Mouse (Mus musculus): ENCODE data around the gene Adgre5. TPM values are rescaled to one million over a fixed set of nuclear protein-coding genes. Genes with fewer than 3 reads are reported as not detected.
A peak's percentile ranks its signal among the peaks of the same experiment; 100 is the strongest.

Gene Adgre5
- polyA plus RNA-seq, 1 experiment from 2014 or later = 39.5 TPM

DNA sequence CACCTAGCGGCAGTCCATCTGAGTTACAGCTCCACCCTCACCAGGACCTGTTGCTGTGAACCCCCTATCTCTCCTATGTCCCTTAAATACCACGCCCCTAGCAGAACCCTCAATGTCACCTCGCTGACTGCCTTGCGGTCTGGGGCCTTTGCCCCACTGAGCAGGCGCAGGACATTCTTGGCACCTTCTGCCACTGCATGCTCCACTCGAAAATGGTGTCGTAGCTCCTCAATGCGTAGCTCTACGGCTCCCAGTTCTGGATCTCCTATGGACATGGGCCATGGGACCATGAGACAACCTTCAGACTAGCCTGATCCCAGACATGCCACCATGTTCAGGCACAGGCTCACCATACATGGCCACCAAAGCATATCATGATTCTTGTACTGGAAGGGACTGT, 56.6 kb downstream of the Adgre5 start:
- ATAC-seq = no peak
- no peak overlapping the region for H3K27ac ChIP-seq (ENCODE audit: low read length)
- 92% methylated on average over 9 of the region's 9 CpGs for WGBS
- H3K4me1 ChIP-seq (ENCODE audit: control insufficient read depth, insufficient read depth, low read length) = 0 out of 2 replicates have a peak, but pooled peaks cover 7% of the 10 kb centered on the region
- H3K9me3 ChIP-seq (ENCODE audit: control insufficient read depth, low read length) = no peaks in the 10 kb centered on the region
- H3K36me3 ChIP-seq (ENCODE audit: control insufficient read depth, insufficient read depth, low read length) = peaks cover 22% of the 10 kb centered on the region
- no peak overlapping the region for H3K4me3 ChIP-seq (ENCODE audit: low read length)
- no peak overlapping the region for H3K9ac ChIP-seq (ENCODE audit: low read depth, low read length)
- no peaks in the 10 kb centered on the region for H3K27me3 ChIP-seq (replicated peaks; ENCODE audit: control insufficient read depth, insufficient read depth, low read length)
- no peak overlapping the region for H3K4me2 ChIP-seq (ENCODE audit: low read depth, low read length)

DNA sequence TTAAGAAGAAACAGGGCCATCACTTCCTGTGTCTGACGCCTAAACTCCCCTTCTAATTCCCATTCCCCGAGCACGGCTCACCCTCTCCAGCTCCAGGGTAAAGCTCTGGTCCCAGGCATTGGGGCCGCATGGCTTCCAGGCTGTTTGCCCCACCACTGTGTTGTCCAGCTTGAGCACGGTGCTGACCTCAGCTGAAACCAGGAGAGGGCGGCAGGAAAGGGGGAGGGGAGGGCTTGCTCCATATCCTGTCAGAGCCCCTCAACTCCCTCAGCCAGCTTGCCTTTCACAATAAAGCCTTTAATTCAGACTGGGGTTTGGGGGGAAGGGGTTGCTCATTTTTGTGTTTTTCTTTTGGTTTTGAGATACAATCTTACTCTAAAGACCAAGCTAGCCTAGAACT, 60.0 kb downstream of the Adgre5 start:
- no peak for ATAC-seq
- H3K9ac ChIP-seq (ENCODE audit: low read depth, low read length) = no peak overlapping the region
- 0 out of 2 replicates have a peak, but pooled peaks cover 7% of the 10 kb centered on the region for H3K4me1 ChIP-seq (ENCODE audit: control insufficient read depth, insufficient read depth, low read length)
- H3K27ac ChIP-seq (ENCODE audit: low read length) = peak overlapping the region; percentile 40
- H3K36me3 ChIP-seq (ENCODE audit: control insufficient read depth, insufficient read depth, low read length) = peaks cover 33% of the 10 kb centered on the region
- H3K4me3 ChIP-seq (ENCODE audit: low read length) = no peak overlapping the region
- no peaks in the 10 kb centered on the region for H3K9me3 ChIP-seq (ENCODE audit: control insufficient read depth, low read length)
- 21% methylated on average over 6 of the region's 6 CpGs for WGBS
- H3K27me3 ChIP-seq (replicated peaks; ENCODE audit: control insufficient read depth, insufficient read depth, low read length) = no peaks in the 10 kb centered on the region
- H3K4me2 ChIP-seq (ENCODE audit: low read depth, low read length) = no peak overlapping the region

DNA sequence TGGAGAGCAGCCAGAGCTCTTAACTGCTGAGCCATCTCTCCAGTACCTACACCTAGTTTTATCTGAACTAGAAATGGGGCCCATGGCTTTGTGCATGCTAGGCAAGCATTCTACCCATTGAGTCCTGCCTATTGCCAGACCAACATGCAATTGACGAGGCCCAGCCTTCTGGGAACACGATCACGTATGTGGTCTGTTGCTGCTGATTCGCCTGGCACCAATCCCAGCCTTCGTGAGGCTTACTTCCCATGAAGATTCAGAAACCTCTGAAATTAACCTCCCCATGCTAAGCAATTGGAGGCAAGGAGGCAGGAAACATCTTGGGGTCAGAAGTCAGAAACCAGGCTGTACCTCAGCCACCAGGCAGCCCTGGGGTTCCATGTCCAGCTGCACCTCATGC, 60.5 kb downstream of the Adgre5 start:
- H3K9ac ChIP-seq (ENCODE audit: low read depth, low read length) = no peak overlapping the region
- H3K4me2 ChIP-seq (ENCODE audit: low read depth, low read length) = no peak overlapping the region
- H3K4me1 ChIP-seq (ENCODE audit: control insufficient read depth, insufficient read depth, low read length) = 0 out of 2 replicates have a peak, but pooled peaks cover 7% of the 10 kb centered on the region
- 78% methylated on average over 5 of the region's 5 CpGs for WGBS
- H3K9me3 ChIP-seq (ENCODE audit: control insufficient read depth, low read length) = no peaks in the 10 kb centered on the region
- H3K36me3 ChIP-seq (ENCODE audit: control insufficient read depth, insufficient read depth, low read length) = peaks cover 33% of the 10 kb centered on the region
- no peak for ATAC-seq
- peak overlapping the region; percentile 40 for H3K27ac ChIP-seq (ENCODE audit: low read length)
- H3K27me3 ChIP-seq (replicated peaks; ENCODE audit: control insufficient read depth, insufficient read depth, low read length) = no peaks in the 10 kb centered on the region
- no peak overlapping the region for H3K4me3 ChIP-seq (ENCODE audit: low read length)

DNA sequence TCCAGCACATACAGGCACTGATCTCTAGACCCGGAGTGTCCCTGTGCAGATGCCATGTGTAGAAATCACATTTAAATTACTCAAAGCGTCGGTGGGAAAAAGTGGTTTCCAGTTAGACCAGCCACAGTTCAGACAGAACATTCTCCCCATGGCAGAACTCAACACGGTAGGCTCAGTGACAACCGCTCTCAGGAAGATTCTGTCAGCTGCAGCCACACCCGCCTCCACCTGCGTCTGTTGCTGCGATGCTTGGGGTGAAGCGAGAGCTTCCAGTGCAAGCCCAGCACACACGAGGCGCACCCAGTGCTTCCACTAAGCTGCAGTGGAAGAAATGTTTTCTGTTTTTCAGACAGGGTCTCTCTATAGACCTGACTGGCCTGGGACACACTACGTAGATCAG, 61.3 kb downstream of the Adgre5 start:
- H3K9me3 ChIP-seq (ENCODE audit: control insufficient read depth, low read length) = no peaks in the 10 kb centered on the region
- no peak overlapping the region for H3K27ac ChIP-seq (ENCODE audit: low read length)
- no peaks in the 10 kb centered on the region for H3K27me3 ChIP-seq (replicated peaks; ENCODE audit: control insufficient read depth, insufficient read depth, low read length)
- no peak for ATAC-seq
- H3K9ac ChIP-seq (ENCODE audit: low read depth, low read length) = no peak overlapping the region
- H3K4me2 ChIP-seq (ENCODE audit: low read depth, low read length) = no peak overlapping the region
- WGBS = 93% methylated on average over 12 of the region's 12 CpGs
- H3K4me1 ChIP-seq (ENCODE audit: control insufficient read depth, insufficient read depth, low read length) = 0 out of 2 replicates have a peak, but pooled peaks cover 7% of the 10 kb centered on the region
- no peak overlapping the region for H3K4me3 ChIP-seq (ENCODE audit: low read length)
- peaks cover 33% of the 10 kb centered on the region for H3K36me3 ChIP-seq (ENCODE audit: control insufficient read depth, insufficient read depth, low read length)

- WGBS = 93% methylated on average over 5 of the region's 5 CpGs
- H3K4me2 ChIP-seq (ENCODE audit: low read depth, low read length) = no peak overlapping the region
- H3K27ac ChIP-seq (ENCODE audit: low read length) = no peak overlapping the region
- no peaks in the 10 kb centered on the region for H3K9me3 ChIP-seq (ENCODE audit: control insufficient read depth, low read length)
- ATAC-seq = no peak
- peaks cover 24% of the 10 kb centered on the region for H3K36me3 ChIP-seq (ENCODE audit: control insufficient read depth, insufficient read depth, low read length)
- no peak overlapping the region for H3K9ac ChIP-seq (ENCODE audit: low read depth, low read length)
- H3K27me3 ChIP-seq (replicated peaks; ENCODE audit: control insufficient read depth, insufficient read depth, low read length) = no peaks in the 10 kb centered on the region
- no peak overlapping the region for H3K4me3 ChIP-seq (ENCODE audit: low read length)
- no peaks in the 10 kb centered on the region for H3K4me1 ChIP-seq (ENCODE audit: control insufficient read depth, insufficient read depth, low read length)
These were observed 66.6 kb downstream of the Adgre5 start for GRCm38 (mm10) chr8:83674497-83674896.

Small RNA genes lying within 50 kb of the gene (microRNA-seq; reads per million reads assigned to microRNA genes)
- not detected for gene Mir1668

Other genes starting within 250 kb of the Adgre5 start
- not detected in 2 replicates for gene Olfr370, start 205.5 kb downstream of the Adgre5 start, polyA plus RNA-seq (2015; fragmentation: Nextera tagmentation; extraction: Ambion mirVana)
- 418 and 429 TPM in 2 replicates for gene Ndufb7, start 174.7 kb downstream of the Adgre5 start, polyA plus RNA-seq (2015; fragmentation: Nextera tagmentation; extraction: Ambion mirVana)
- 660 and 691 TPM in 2 replicates for gene Tecr, start 133.4 kb downstream of the Adgre5 start, polyA plus RNA-seq (2015; fragmentation: Nextera tagmentation; extraction: Ambion mirVana)
- 46.7 and 52.0 TPM in 2 replicates for gene Dnajb1, start 133.1 kb downstream of the Adgre5 start, polyA plus RNA-seq (2015; fragmentation: Nextera tagmentation; extraction: Ambion mirVana)
- 153 and 171 TPM in 2 replicates for gene Gipc1, start 88.6 kb downstream of the Adgre5 start, polyA plus RNA-seq (2015; fragmentation: Nextera tagmentation; extraction: Ambion mirVana)
- gene Ptger1, start 74.6 kb downstream of the Adgre5 start, polyA plus RNA-seq (2015; fragmentation: Nextera tagmentation; extraction: Ambion mirVana) = 1.2 and 1.5 TPM in 2 replicates
- gene Pkn1, start 42.1 kb downstream of the Adgre5 start, polyA plus RNA-seq (2015; fragmentation: Nextera tagmentation; extraction: Ambion mirVana) = 19.9 and 29.6 TPM in 2 replicates
- gene Ddx39, start 26.1 kb downstream of the Adgre5 start, polyA plus RNA-seq (2015; fragmentation: Nextera tagmentation; extraction: Ambion mirVana) = 204 and 224 TPM in 2 replicates
- 7.9 and 8.1 TPM in 2 replicates for gene Adgrl1, start 158.8 kb upstream of the Adgre5 start, polyA plus RNA-seq (2015; fragmentation: Nextera tagmentation; extraction: Ambion mirVana)
- gene Gm10644, start 213.9 kb upstream of the Adgre5 start, polyA plus RNA-seq (2015; fragmentation: Nextera tagmentation; extraction: Ambion mirVana) = 0.39 TPM in 2 replicates
- gene Asf1b, start 214.2 kb upstream of the Adgre5 start, polyA plus RNA-seq (2015; fragmentation: Nextera tagmentation; extraction: Ambion mirVana) = 50.4 and 61.7 TPM in 2 replicates
- 24.6 and 77.1 TPM in 2 replicates for gene Prkaca, start 231.7 kb upstream of the Adgre5 start, polyA plus RNA-seq (2015; fragmentation: Nextera tagmentation; extraction: Ambion mirVana)